Mouse (Mus musculus) cerebellum, postnatal 4 days (tissue): Measurements from ENCODE around the gene Btbd35f14.
"Not testable (repeated sequence)": the region's sequence is repeated elsewhere in the genome, so short reads cannot be mapped to it uniquely, and the experiment has no call there.

ENCODE experiments used
- DNase-seq, 2 experiments: peaks; one replicate each; pipeline ENCODE4 v3.0.0; 2022; ENCODE audit warnings: low spot score in 2 of 2, mixed read lengths in 1 of 2

Btbd35f14 gene

GRCm38 (mm10) chrX:33702249-33702648 lies at the start of gene Btbd35f14:
TSS of gene Btbd35f14 (minus strand) at chrX:33702349.
- not testable (repeated sequence) for DNase-seq

GRCm38 (mm10) chrX:33656872-33657271 lies 45.3 kb downstream of the Btbd35f14 start, which contains the start of gene Btbd35f13:
TSS of gene Btbd35f13 (plus strand) at chrX:33657172.
- DNase-seq = not testable (repeated sequence)
